Mouse (Mus musculus) spleen, embryonic (tissue): Measurements from ENCODE around the gene Zc3h4.

Experiments
- CTCF ChIA-PET: fragments of 350-600 bp; sonication (Branson Sonifier 250); formaldehyde crosslinking; loops from one replicate; lab custom pipeline; 2022; lab: Charles Lee

Gene Zc3h4

GRCm38 (mm10) chr7:16423731-16424130, 23.0 kb downstream of the Zc3h4 start:
- CTCF ChIA-PET = interaction anchor here (0.6 kb wide), 1 partner anchor 24 kb away, joined by 3 read pairs; no protein-coding TSS in a partner anchor

- CTCF ChIA-PET = interaction anchor here (0.7 to 2.3 kb wide), 4 partner anchors 21 to 36 kb away, joined by 3 to 12 read pairs (median 6); no protein-coding TSS in a partner anchor
These were observed 25.0 kb downstream of the Zc3h4 start for GRCm38 (mm10) chr7:16425721-16426120.

- CTCF ChIA-PET = interaction anchor here (0.7 to 2.3 kb wide), 5 partner anchors 21 to 53 kb away, joined by 3 to 12 read pairs (median 7); no protein-coding TSS in a partner anchor
These were observed 25.5 kb downstream of the Zc3h4 start for GRCm38 (mm10) chr7:16426129-16426729.

- CTCF ChIA-PET = no interaction called here
These were observed 32.8 kb downstream of the Zc3h4 start for GRCm38 (mm10) chr7:16433352-16433971.

- CTCF ChIA-PET = interaction anchor here (0.6 kb wide), 1 partner anchor 28 kb away, joined by 6 read pairs; no protein-coding TSS in a partner anchor
These were observed 34.4 kb downstream of the Zc3h4 start for GRCm38 (mm10) chr7:16435088-16435487.

- CTCF ChIA-PET = interaction anchor here (0.5 kb wide), 1 partner anchor 418 kb away, joined by 3 read pairs; no protein-coding TSS in a partner anchor
These were observed 40.5 kb downstream of the Zc3h4 start for GRCm38 (mm10) chr7:16441241-16441640.

- CTCF ChIA-PET = no interaction called here
These were observed 50.9 kb downstream of the Zc3h4 start for GRCm38 (mm10) chr7:16451656-16452055.

- CTCF ChIA-PET = interaction anchor here (0.6 kb wide), 1 partner anchor 157 kb away, joined by 3 read pairs; no protein-coding TSS in a partner anchor
These were observed 51.9 kb downstream of the Zc3h4 start, which contains the start of gene Tmem160 for GRCm38 (mm10) chr7:16452587-16453073. Gene Tmem160 (plus strand): TSS chr7:16452779.

- CTCF ChIA-PET = interaction anchor here (0.6 kb wide), 1 partner anchor 158 kb away, joined by 3 read pairs; no protein-coding TSS in a partner anchor
These were observed 52.5 kb downstream of the Zc3h4 start for GRCm38 (mm10) chr7:16453118-16453711.

GRCm38 (mm10) chr7:16455016-16455415, 54.3 kb downstream of the Zc3h4 start:
- CTCF ChIA-PET = no interaction called here

- CTCF ChIA-PET = no interaction called here
These were observed 55.6 kb downstream of the Zc3h4 start for GRCm38 (mm10) chr7:16456289-16456688.

- CTCF ChIA-PET = no interaction called here
These were observed 59.9 kb downstream of the Zc3h4 start for GRCm38 (mm10) chr7:16460566-16460965.

- CTCF ChIA-PET = no interaction called here
These were observed 60.4 kb downstream of the Zc3h4 start for GRCm38 (mm10) chr7:16461151-16461550.

GRCm38 (mm10) chr7:16461705-16462104, 61.0 kb downstream of the Zc3h4 start:
- CTCF ChIA-PET = interaction anchor here (1.3 kb wide), 1 partner anchor 35 kb away, joined by 3 read pairs; no protein-coding TSS in a partner anchor

GRCm38 (mm10) chr7:16463214-16463613, 62.5 kb downstream of the Zc3h4 start:
- CTCF ChIA-PET = interaction anchor here (0.6 to 1.8 kb wide), 8 partner anchors 28 to 268 kb away, joined by 3 to 11 read pairs (median 4); partner anchors contain the start of gene Sae1

- CTCF ChIA-PET = interaction anchor here (0.6 kb wide), 1 partner anchor 174 kb away, joined by 4 read pairs; no protein-coding TSS in a partner anchor
These were observed 64.5 kb downstream of the Zc3h4 start for GRCm38 (mm10) chr7:16465160-16465559.

- CTCF ChIA-PET = interaction anchor here (0.6 kb wide), 1 partner anchor 174 kb away, joined by 4 read pairs; no protein-coding TSS in a partner anchor
These were observed 64.9 kb downstream of the Zc3h4 start for GRCm38 (mm10) chr7:16465568-16465967.

- CTCF ChIA-PET = interaction anchor here (0.7 kb wide), 1 partner anchor 339 kb away, joined by 3 read pairs; no protein-coding TSS in a partner anchor
These were observed 65.9 kb downstream of the Zc3h4 start for GRCm38 (mm10) chr7:16466565-16466964.

GRCm38 (mm10) chr7:16468115-16468514, 67.4 kb downstream of the Zc3h4 start:
- CTCF ChIA-PET = no interaction called here

GRCm38 (mm10) chr7:16471549-16471948, 70.8 kb downstream of the Zc3h4 start:
- CTCF ChIA-PET = no interaction called here

GRCm38 (mm10) chr7:16472116-16472709, 71.5 kb downstream of the Zc3h4 start:
- CTCF ChIA-PET = no interaction called here
